Mouse (Mus musculus): ENCODE data around the gene Rab3b. TPM values are rescaled to one million over a fixed set of nuclear protein-coding genes. Genes with fewer than 3 reads are reported as not detected.
A peak's percentile ranks its signal among the peaks of the same experiment; 100 is the strongest.

Rab3b gene
- total RNA-seq (2014; rRNA removed; ENCODE audit: low replicate concordance) (1.4 TPM in 1 of 2 replicates, not detected in the other), polyA plus RNA-seq (2015; fragmentation: Nextera tagmentation; extraction: Ambion mirVana) (4.2 and 4.6 TPM in 2 replicates)

GRCm38 (mm10) chr4:108878963-108879822 lies at the start of gene Rab3b:
Rab3b (plus strand) TSS chr4:108879063.
- DNase-seq (ENCODE audit: low spot score) (peak; percentile 40), ATAC-seq (ENCODE audit: insufficient read depth, low read depth) (peak; percentile 79)
- Histone ChIP-seq H3K27me3 (ENCODE audit: control insufficient read depth, insufficient read depth, low read length) (peaks cover 9% of the 10 kb centered on the region), H3K4me1 (ENCODE audit: control insufficient read depth, insufficient read depth) (peaks cover 8% of the 10 kb centered on the region), H3K4me3 (ENCODE audit: low read depth, low read length) (peak within 1 kb of the TSS; percentile 54), H3K36me3 (replicated peaks; ENCODE audit: control insufficient read depth, insufficient read depth, low read length) (no peaks in the 10 kb centered on the region), H3K4me2 (ENCODE audit: low read depth, low read length) (peak within 1 kb of the TSS; percentile 89), H3K27ac (ENCODE audit: low read depth) (no peak within 1 kb of the TSS), H3K9me3 (replicated peaks; ENCODE audit: control insufficient read depth, low read length) (no peaks in the 10 kb centered on the region), H3K9ac (replicated peaks; ENCODE audit: low read depth, low read length) (peak within 1 kb of the TSS; percentile 29; the same call in 1 of the 2 replicates)
- TF ChIP-seq EP300 (IDR thresholded peaks at IDR 0.05; ENCODE audit: low read depth) (no peak), CTCF (IDR thresholded peaks at IDR 0.05; ENCODE audit: low read depth) (no peak)
- WGBS = 1% methylated on average over 46 of the region's 46 CpGs

- TF ChIP-seq CTCF (IDR thresholded peaks at IDR 0.05; ENCODE audit: low read depth) = no peak
- no peak for TF ChIP-seq EP300 (IDR thresholded peaks at IDR 0.05; ENCODE audit: low read depth)
- Histone ChIP-seq H3K27me3 (ENCODE audit: control insufficient read depth, insufficient read depth, low read length) (no peaks in the 10 kb centered on the region), H3K36me3 (replicated peaks; ENCODE audit: control insufficient read depth, insufficient read depth, low read length) (peaks cover 30% of the 10 kb centered on the region; the same call in 1 of the 2 replicates), H3K9me3 (replicated peaks; ENCODE audit: control insufficient read depth, low read length) (no peaks in the 10 kb centered on the region), H3K4me2 (ENCODE audit: low read depth, low read length) (peak overlapping the region; percentile 84), H3K4me3 (ENCODE audit: low read depth, low read length) (peak overlapping the region; percentile 84; the same call in 1 of the 2 replicates), H3K4me1 (ENCODE audit: control insufficient read depth, insufficient read depth) (peaks cover 17% of the 10 kb centered on the region; the same call in 1 of the 2 replicates), H3K27ac (ENCODE audit: low read depth) (peak overlapping the region; percentile 58), H3K9ac (replicated peaks; ENCODE audit: low read depth, low read length) (0 out of 2 replicates have a peak overlapping the region, but pooled peaks have one; percentile 16)
- 61% methylated on average over 1 of the region's 1 CpGs for WGBS
- DNase-seq (ENCODE audit: low spot score) (peak; percentile 11), ATAC-seq (ENCODE audit: insufficient read depth, low read depth) (no peak)
Observed at GRCm38 (mm10) chr4:108830698-108831097, 48.2 kb upstream of the Rab3b start.

- WGBS = 1% methylated on average over 60 of the region's 73 CpGs
- peak within 1 kb of the TSS; percentile 99 for H3K27ac ChIP-seq (ENCODE audit: low read depth)
- H3K27me3 ChIP-seq (ENCODE audit: control insufficient read depth, insufficient read depth, low read length) = no peaks in the 10 kb centered on the region
- H3K36me3 ChIP-seq (replicated peaks; ENCODE audit: control insufficient read depth, insufficient read depth, low read length) = peaks cover 10% of the 10 kb centered on the region; the same call in 1 of the 2 replicates
- H3K9ac ChIP-seq (replicated peaks; ENCODE audit: low read depth, low read length) = peak within 1 kb of the TSS; percentile 96
- ATAC-seq (ENCODE audit: insufficient read depth, low read depth) = peak; percentile 92
- peaks cover 36% of the 10 kb centered on the region for H3K4me1 ChIP-seq (ENCODE audit: control insufficient read depth, insufficient read depth)
- H3K4me3 ChIP-seq (ENCODE audit: low read depth, low read length) = peak within 1 kb of the TSS; percentile 84
- H3K9me3 ChIP-seq (replicated peaks; ENCODE audit: control insufficient read depth, low read length) = no peaks in the 10 kb centered on the region
- DNase-seq (ENCODE audit: low spot score) = peak; percentile 95
- no peak for TF ChIP-seq EP300 (IDR thresholded peaks at IDR 0.05; ENCODE audit: low read depth)
- no peak for TF ChIP-seq CTCF (IDR thresholded peaks at IDR 0.05; ENCODE audit: low read depth)
- H3K4me2 ChIP-seq (ENCODE audit: low read depth, low read length) = peak within 1 kb of the TSS; percentile 84
Observed at GRCm38 (mm10) chr4:108832916-108833827, 45.7 kb upstream of the Rab3b start, which contains the start of gene Btf3l4. Btf3l4 (minus strand) TSS chr4:108833614.

- DNase-seq (ENCODE audit: low spot score) (no peak), ATAC-seq (ENCODE audit: insufficient read depth, low read depth) (no peak)
- no peak for TF ChIP-seq EP300 (IDR thresholded peaks at IDR 0.05; ENCODE audit: low read depth)
- no peak for TF ChIP-seq CTCF (IDR thresholded peaks at IDR 0.05; ENCODE audit: low read depth)
- WGBS = 0% methylated on average over 6 of the region's 6 CpGs
- no peaks in the 10 kb centered on the region for H3K9me3 ChIP-seq (replicated peaks; ENCODE audit: control insufficient read depth, low read length)
- no peaks in the 10 kb centered on the region for H3K27me3 ChIP-seq (ENCODE audit: control insufficient read depth, insufficient read depth, low read length)
- peaks cover 42% of the 10 kb centered on the region for H3K4me1 ChIP-seq (ENCODE audit: control insufficient read depth, insufficient read depth)
- peak overlapping the region; percentile 99 for H3K27ac ChIP-seq (ENCODE audit: low read depth)
- H3K4me2 ChIP-seq (ENCODE audit: low read depth, low read length) = peak overlapping the region; percentile 84
- peaks cover 7% of the 10 kb centered on the region; the same call in 1 of the 2 replicates for H3K36me3 ChIP-seq (replicated peaks; ENCODE audit: control insufficient read depth, insufficient read depth, low read length)
- H3K9ac ChIP-seq (replicated peaks; ENCODE audit: low read depth, low read length) = peak overlapping the region; percentile 96
- peak overlapping the region; percentile 84 for H3K4me3 ChIP-seq (ENCODE audit: low read depth, low read length)
Observed at GRCm38 (mm10) chr4:108833828-108834114, 45.1 kb upstream of the Rab3b start.

Measured in heart, postnatal 0 days (tissue).